Mouse (Mus musculus): ENCODE data around the gene Opn1mw. TPM values are rescaled to one million over a fixed set of nuclear protein-coding genes. Genes with fewer than 3 reads are reported as not detected.
"Not testable (repeated sequence)": the region's sequence is repeated elsewhere in the genome, so short reads cannot be mapped to it uniquely, and the experiment has no call there.

The Opn1mw gene
- not detected in 2 replicates for total RNA-seq (2017)

GRCm38 (mm10) chrX:74127164-74127563, at the start of gene Opn1mw:
Opn1mw (plus strand) TSS chrX:74127464.
- no peak for ATAC-seq (ENCODE audit: extremely low read depth, insufficient number of reproducible peaks, low FRiP score, poor library complexity, severe bottlenecking)

GRCm38 (mm10) chrX:74084276-74084837, 42.9 kb upstream of the Opn1mw start:
- no peak for ATAC-seq (ENCODE audit: extremely low read depth, insufficient number of reproducible peaks, low FRiP score, poor library complexity, severe bottlenecking)

GRCm38 (mm10) chrX:74084946-74085498, 42.2 kb upstream of the Opn1mw start:
- ATAC-seq (ENCODE audit: extremely low read depth, insufficient number of reproducible peaks, low FRiP score, poor library complexity, severe bottlenecking): peak; percentile 27; the same call in 1 of the 2 replicates

- ATAC-seq (ENCODE audit: extremely low read depth, insufficient number of reproducible peaks, low FRiP score, poor library complexity, severe bottlenecking): peak; percentile 100
Observed at GRCm38 (mm10) chrX:74085601-74086038, 41.6 kb upstream of the Opn1mw start.

- no peak for ATAC-seq (ENCODE audit: extremely low read depth, insufficient number of reproducible peaks, low FRiP score, poor library complexity, severe bottlenecking)
Observed at GRCm38 (mm10) chrX:74095130-74095529, 32.1 kb upstream of the Opn1mw start.

- ATAC-seq (ENCODE audit: extremely low read depth, insufficient number of reproducible peaks, low FRiP score, poor library complexity, severe bottlenecking): no peak
Observed at GRCm38 (mm10) chrX:74103457-74104188, 23.6 kb upstream of the Opn1mw start.

DNA sequence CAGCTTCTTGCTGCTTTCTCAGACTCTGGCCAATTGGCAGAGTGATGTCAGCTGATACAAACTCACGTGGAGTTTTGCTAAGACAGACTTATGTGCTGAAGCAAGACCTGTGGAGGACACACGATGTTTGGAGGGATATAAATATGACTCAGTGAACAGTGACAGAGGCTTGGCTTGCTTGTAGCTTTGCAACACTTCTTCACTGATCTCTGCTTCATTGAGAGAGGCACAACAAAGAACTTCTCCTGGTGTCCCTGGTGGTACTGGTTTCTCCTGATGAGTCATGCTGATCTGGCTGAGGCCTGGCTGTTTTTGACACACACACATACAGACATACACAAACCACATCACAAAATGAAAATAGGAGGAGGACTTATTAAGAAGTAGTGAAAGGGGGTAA, 21.3 kb upstream of the Opn1mw start:
- no peak for ATAC-seq (ENCODE audit: extremely low read depth, insufficient number of reproducible peaks, low FRiP score, poor library complexity, severe bottlenecking)

DNA sequence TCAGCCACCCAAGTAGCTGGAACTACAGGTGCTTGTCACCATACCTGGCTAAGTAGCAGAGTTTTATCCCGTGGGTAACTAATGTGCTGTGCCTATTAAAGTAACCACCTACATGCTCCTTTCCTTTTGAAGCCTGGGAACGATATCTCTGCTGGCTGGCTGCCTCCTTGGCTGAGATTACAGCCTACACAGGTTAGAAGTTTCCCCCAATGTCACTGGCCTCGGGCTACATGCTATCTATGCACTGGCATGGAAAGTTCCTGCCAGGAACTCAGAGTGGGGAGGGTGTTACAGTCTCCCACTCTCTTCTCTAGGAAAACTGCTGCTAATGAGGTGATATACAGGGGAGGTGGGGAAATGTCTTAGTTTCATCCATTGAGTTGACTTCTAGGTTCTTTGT, 18.5 kb upstream of the Opn1mw start:
- no peak for ATAC-seq (ENCODE audit: extremely low read depth, insufficient number of reproducible peaks, low FRiP score, poor library complexity, severe bottlenecking)

DNA sequence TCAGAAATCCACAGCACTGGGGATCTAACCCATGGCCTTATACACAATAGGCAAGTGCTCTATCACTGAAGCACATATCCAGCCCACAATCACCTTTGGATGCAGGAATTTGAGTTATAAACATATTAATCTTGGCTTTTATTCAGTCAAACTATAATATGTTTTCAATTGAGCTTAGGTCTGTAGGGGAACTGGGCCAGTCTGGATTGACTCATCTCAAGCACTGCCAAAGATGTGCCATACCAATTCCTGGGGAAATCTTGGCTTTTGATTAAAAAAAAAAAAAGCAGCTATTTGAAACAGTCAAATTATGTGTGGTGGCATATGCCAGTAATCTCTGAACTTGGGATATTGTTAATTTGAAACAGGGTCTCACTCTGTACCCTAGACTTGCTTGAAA, 13.2 kb upstream of the Opn1mw start:
- no peak for ATAC-seq (ENCODE audit: extremely low read depth, insufficient number of reproducible peaks, low FRiP score, poor library complexity, severe bottlenecking)

GRCm38 (mm10) chrX:74115511-74115910, 11.8 kb upstream of the Opn1mw start:
- ATAC-seq (ENCODE audit: extremely low read depth, insufficient number of reproducible peaks, low FRiP score, poor library complexity, severe bottlenecking): peak; percentile 84

DNA sequence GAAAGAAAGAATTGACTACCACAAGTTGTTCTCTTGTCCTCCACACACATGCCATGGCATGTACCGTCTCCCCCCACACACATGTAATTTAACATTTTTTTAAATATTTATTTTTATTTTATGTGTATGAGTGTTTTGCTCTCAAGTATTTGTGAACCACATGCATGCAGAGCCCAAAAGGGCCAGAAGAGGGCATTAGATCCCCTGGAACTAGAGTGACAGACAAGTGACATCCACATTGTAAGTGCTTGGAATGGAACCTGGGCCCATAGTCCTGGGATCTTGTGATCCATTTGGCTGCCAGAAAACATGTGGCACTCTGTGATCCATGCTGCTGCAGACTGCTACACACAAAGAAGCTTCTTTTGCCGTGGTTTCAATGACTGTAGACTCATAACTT, 2.3 kb upstream of the Opn1mw start:
- no peak for ATAC-seq (ENCODE audit: extremely low read depth, insufficient number of reproducible peaks, low FRiP score, poor library complexity, severe bottlenecking)

DNA sequence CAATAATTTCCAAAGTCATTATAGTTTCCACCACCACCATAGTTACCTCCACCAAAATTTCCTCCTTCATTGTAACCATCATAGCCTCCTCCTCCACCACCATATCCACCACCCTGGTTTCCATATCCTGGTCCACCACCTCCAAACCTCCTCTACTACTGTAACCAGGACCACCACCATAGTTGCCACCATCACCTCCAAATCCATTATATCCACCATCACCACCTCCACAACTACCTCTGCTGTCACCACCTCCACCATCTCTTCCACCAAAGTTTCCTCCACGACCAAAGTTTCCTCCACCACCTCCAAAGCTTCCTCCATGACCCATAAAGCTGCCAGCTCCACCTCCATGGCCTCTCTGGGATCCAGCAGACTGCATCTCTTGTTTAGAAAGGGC, 8.0 kb downstream of the Opn1mw start, which contains the start of gene Mecp2:
Gene Mecp2, minus strand, starts transcription at position 101 of the 400 bp plus-strand sequence.
- ATAC-seq (ENCODE audit: extremely low read depth, insufficient number of reproducible peaks, low FRiP score, poor library complexity, severe bottlenecking): not testable (repeated sequence)

DNA sequence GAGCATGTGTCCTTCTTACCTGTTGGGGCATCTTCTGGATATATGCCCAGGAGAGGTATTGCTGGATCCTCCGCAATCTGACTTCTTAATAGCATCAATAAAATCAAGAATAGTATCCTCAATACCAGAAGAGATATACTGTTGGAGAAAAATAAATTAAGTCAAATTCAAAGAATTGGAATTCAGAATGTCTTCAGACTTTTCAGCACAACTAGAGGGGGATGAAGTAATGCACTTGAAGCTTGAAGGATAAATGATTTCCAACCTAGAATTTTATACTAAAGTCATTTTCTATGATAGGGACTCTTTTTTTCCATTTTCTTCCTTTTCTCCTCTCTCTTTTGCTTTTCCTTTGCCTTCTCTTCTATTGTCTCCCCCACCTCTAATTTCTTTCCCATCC, 40.5 kb downstream of the Opn1mw start, which contains the start of gene Tex28:
Gene Tex28, minus strand, starts transcription at position 101 of the 400 bp plus-strand sequence.
- no peak for ATAC-seq (ENCODE audit: extremely low read depth, insufficient number of reproducible peaks, low FRiP score, poor library complexity, severe bottlenecking)

DNA sequence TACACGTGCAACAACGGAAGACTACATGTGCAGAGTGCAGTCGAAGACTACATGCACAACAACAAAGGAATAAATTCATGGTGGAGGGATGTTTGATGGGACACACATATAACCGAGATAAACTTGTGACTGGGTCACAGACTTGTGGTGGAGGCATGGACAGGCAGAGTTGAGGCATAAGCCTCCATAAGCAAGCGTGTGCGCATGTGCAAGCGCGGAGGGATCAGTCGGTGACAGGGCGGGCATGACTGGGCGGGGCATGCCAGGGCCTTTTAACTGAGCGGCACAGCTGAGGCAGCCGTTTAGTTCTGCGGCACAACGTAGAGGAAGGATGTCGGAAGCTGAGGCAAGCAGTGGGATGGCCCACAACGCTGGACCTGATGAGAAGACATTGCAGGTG, 49.7 kb downstream of the Opn1mw start, which contains the start of gene Tktl1:
Gene Tktl1, plus strand, starts transcription at position 301 of the 400 bp plus-strand sequence.
- no peak for ATAC-seq (ENCODE audit: extremely low read depth, insufficient number of reproducible peaks, low FRiP score, poor library complexity, severe bottlenecking)

Other genes starting within 250 kb of the Opn1mw start
- gene Avpr2, start 235.4 kb upstream of the Opn1mw start, total RNA-seq (2017): 2.4 and 2.6 TPM in 2 replicates
- gene L1cam, start 231.4 kb upstream of the Opn1mw start, total RNA-seq (2017): 20.3 and 22.2 TPM in 2 replicates
- 358 and 362 TPM in 2 replicates for gene Arhgap4, start 205.6 kb upstream of the Opn1mw start, total RNA-seq (2017)
- gene Naa10, start 205.5 kb upstream of the Opn1mw start, total RNA-seq (2017): 46.7 TPM in 2 replicates
- gene Renbp, start 196.6 kb upstream of the Opn1mw start, total RNA-seq (2017): 6.5 and 7.0 TPM in 2 replicates
- gene Hcfc1, start 161.1 kb upstream of the Opn1mw start, total RNA-seq (2017): 41.7 and 41.9 TPM in 2 replicates
- gene Irak1, start 103.5 kb upstream of the Opn1mw start, total RNA-seq (2017): 78.7 and 79.5 TPM in 2 replicates
- 27.6 and 28.6 TPM in 2 replicates for gene Mecp2, start 7.9 kb downstream of the Opn1mw start, total RNA-seq (2017)
- gene Tex28, start 40.4 kb downstream of the Opn1mw start, total RNA-seq (2017): not detected in 2 replicates
- 0.35 and 0.49 TPM in 2 replicates for gene Tktl1, start 49.8 kb downstream of the Opn1mw start, total RNA-seq (2017)
- 1,056 and 1,114 TPM in 2 replicates for gene Flna, start 122.4 kb downstream of the Opn1mw start, total RNA-seq (2017)
- gene Emd, start 127.2 kb downstream of the Opn1mw start, total RNA-seq (2017): 61.5 and 63.0 TPM in 2 replicates
- gene Rpl10, start 143.3 kb downstream of the Opn1mw start, total RNA-seq (2017): 816 and 927 TPM in 2 replicates
- gene Taz, start 154.4 kb downstream of the Opn1mw start, total RNA-seq (2017): 124 and 125 TPM in 2 replicates
- gene Dnase1l1, start 154.9 kb downstream of the Opn1mw start, total RNA-seq (2017): 31.2 and 32.5 TPM in 2 replicates
- gene Atp6ap1, start 169.6 kb downstream of the Opn1mw start, total RNA-seq (2017): 400 and 416 TPM in 2 replicates
- 256 and 284 TPM in 2 replicates for gene Gdi1, start 177.5 kb downstream of the Opn1mw start, total RNA-seq (2017)
- 85.7 and 97.0 TPM in 2 replicates for gene Fam50a, start 185.6 kb downstream of the Opn1mw start, total RNA-seq (2017)
- 2.9 and 3.4 TPM in 2 replicates for gene Plxna3, start 201.6 kb downstream of the Opn1mw start, total RNA-seq (2017)
- gene Lage3, start 226.2 kb downstream of the Opn1mw start, total RNA-seq (2017): 3.6 and 4.5 TPM in 2 replicates
- 7.8 and 7.9 TPM in 2 replicates for gene Ubl4a, start 245.8 kb downstream of the Opn1mw start, total RNA-seq (2017)
- 12.9 and 14.2 TPM in 2 replicates for gene Slc10a3, start 245.9 kb downstream of the Opn1mw start, total RNA-seq (2017)

Measured in neutrophil, adult 5-6 weeks (primary cell).